Mouse (Mus musculus) heart, embryonic 16.5 days (tissue): Measurements from ENCODE around the gene Sh3pxd2a. TPM values are rescaled to one million over a fixed set of nuclear protein-coding genes. Genes with fewer than 3 reads are reported as not detected.

ENCODE experiments used
- ATAC-seq: fragments of 200-750 bp; cut with Nextera tagmentation; replicated peaks from 2 replicates; pipeline ENCODE4 v1.8.0; 2017; ENCODE audit warnings: moderate number of reproducible peaks; ENCODE audit not compliant: insufficient read depth, low FRiP score; ENCODE audit errors: extremely low read depth
- H3K27ac ChIP-seq: fragments of 300-500 bp; sonication (generic); 2 replicates; pipeline ENCODE4 v1.5.1; 2014; ENCODE audit warnings: mild to moderate bottlenecking, low read length, control low read depth, moderate library complexity
- H3K27me3 ChIP-seq: fragments of 300-500 bp; sonication (generic); 2 replicates; pipeline ENCODE4 v1.6.1; 2014; ENCODE audit warnings: low read length, mixed read lengths; ENCODE audit not compliant: control insufficient read depth, insufficient read depth
- H3K36me3 ChIP-seq: fragments of 300-500 bp; sonication (generic); 2 replicates; pipeline ENCODE4 v1.6.1; 2014; ENCODE audit not compliant: control insufficient read depth, insufficient read depth
- H3K4me1 ChIP-seq: fragments of 300-500 bp; sonication (generic); 2 replicates; pipeline ENCODE4 v1.6.1; 2014; ENCODE audit warnings: low read length, mixed read lengths; ENCODE audit not compliant: control insufficient read depth, insufficient read depth
- H3K4me2 ChIP-seq: fragments of 300-500 bp; sonication (generic); 2 replicates; pipeline ENCODE4 v1.6.1; 2014; ENCODE audit warnings: low read depth, mild to moderate bottlenecking, control low read depth, low read length
- H3K4me3 ChIP-seq: fragments of 300-500 bp; sonication (generic); 2 replicates; pipeline ENCODE4 v1.5.1; 2014; ENCODE audit warnings: mild to moderate bottlenecking, control low read depth, low read length
- H3K9ac ChIP-seq: fragments of 300-500 bp; sonication (generic); 2 replicates; pipeline ENCODE4 v1.6.1; 2014; ENCODE audit warnings: low read length, control low read depth
- H3K9me3 ChIP-seq: fragments of 300-500 bp; sonication (generic); replicated peaks from 2 replicates; pipeline ENCODE4 v1.6.1; 2016; ENCODE audit warnings: low read length; ENCODE audit not compliant: control insufficient read depth
- WGBS: fragments of 180-500 bp; shearing (Covaris S2); extraction: QIAGEN DNeasy Blood & Tissue Kit; methylation state at CpG from one replicate; pipeline ENCODE4 v1.1.7; 2014; 5-methylcytosine and 5-hydroxymethylcytosine counted together
- polyA plus RNA-seq: library from polyadenylated mRNA; unstranded; fragments of >200 nt; fragmentation: Nextera tagmentation; extraction: Ambion mirVana; gene quantifications from 2 replicates; pipeline ENCODE4 v1.2.1, GENCODE M21; 2015

Sh3pxd2a gene
- polyA plus RNA-seq, 1 experiment from 2014 or later: 4.5 TPM

- 42% methylated on average over 15 of the region's 15 CpGs for WGBS
- peak; percentile 2; the same call in 1 of the 2 replicates for ATAC-seq
Observed at GRCm38 (mm10) chr19:47317063-47317938, 146.9 kb downstream of the Sh3pxd2a start.

GRCm38 (mm10) chr19:47316288-47317062, 147.7 kb downstream of the Sh3pxd2a start:
- Histone ChIP-seq H3K4me3 (no peak overlapping the region), H3K27ac (peak overlapping the region; percentile 76), H3K4me1 (peaks cover 82% of the 10 kb centered on the region), H3K9me3 (no peaks in the 10 kb centered on the region), H3K27me3 (no peaks in the 10 kb centered on the region), H3K4me2 (no peak overlapping the region), H3K36me3 (peaks cover 5% of the 10 kb centered on the region; the same call in 1 of the 2 replicates), H3K9ac (peak overlapping the region; percentile 35; the same call in 1 of the 2 replicates)
- WGBS: 64% methylated on average over 19 of the region's 19 CpGs
- no peak for ATAC-seq

More at GRCm38 (mm10) chr19:47317063-47317938, 146.9 kb downstream of the Sh3pxd2a start:
- Histone ChIP-seq H3K9me3 (no peaks in the 10 kb centered on the region), H3K4me1 (peaks cover 84% of the 10 kb centered on the region), H3K4me3 (no peak overlapping the region), H3K36me3 (peaks cover 5% of the 10 kb centered on the region; the same call in 1 of the 2 replicates), H3K9ac (peak overlapping the region; percentile 58), H3K27ac (peak overlapping the region; percentile 76), H3K4me2 (peak overlapping the region; percentile 23; the same call in 1 of the 2 replicates), H3K27me3 (no peaks in the 10 kb centered on the region)

GRCm38 (mm10) chr19:47315917-47316265, 148.3 kb downstream of the Sh3pxd2a start:
- WGBS: 17% methylated on average over 1 of the region's 1 CpGs
- Histone ChIP-seq H3K4me1 (peaks cover 78% of the 10 kb centered on the region), H3K27me3 (no peaks in the 10 kb centered on the region), H3K36me3 (peaks cover 5% of the 10 kb centered on the region; the same call in 1 of the 2 replicates), H3K4me2 (no peak overlapping the region), H3K9ac (peak overlapping the region; percentile 35; the same call in 1 of the 2 replicates), H3K27ac (peak overlapping the region; percentile 61), H3K9me3 (no peaks in the 10 kb centered on the region), H3K4me3 (no peak overlapping the region)
- ATAC-seq: no peak

DNA sequence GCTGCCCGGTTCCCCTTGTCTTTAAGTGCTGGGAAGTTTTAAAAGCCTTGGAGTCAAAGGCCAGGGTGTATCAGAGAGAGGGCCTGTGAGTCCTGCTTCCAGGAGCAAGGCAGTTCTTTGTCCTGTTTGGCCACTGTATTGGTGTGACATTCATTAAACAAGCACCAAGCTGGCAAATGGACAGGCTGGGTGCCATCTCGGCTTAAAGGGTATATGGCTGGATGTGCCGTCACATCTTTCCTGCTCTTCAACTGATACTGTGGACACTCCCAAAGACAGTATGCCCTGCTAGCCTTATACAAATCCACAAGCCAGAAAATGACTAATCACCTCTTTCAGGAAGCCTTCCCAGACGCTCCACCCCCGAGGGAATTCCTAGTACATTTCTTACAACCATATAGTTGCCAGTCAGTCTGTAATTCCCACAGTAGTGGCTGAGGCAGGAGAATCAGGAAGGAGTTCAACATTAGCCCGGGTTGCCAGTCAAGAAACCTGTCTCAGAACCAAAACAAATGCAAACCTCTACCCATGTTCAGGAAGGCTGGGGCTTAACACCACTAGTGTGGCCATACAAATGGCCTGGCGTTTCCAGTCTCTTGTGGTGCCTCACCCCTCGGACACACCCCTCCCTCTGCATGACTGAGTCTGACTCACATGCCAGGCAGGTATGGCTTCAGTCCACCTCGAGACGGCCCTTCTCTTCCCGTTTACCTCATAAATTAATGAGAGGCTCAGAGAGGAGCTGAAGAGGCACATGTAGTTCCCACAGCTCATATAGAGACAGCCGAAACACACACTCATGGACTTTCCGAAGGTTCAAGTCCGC, 148.9 kb downstream of the Sh3pxd2a start:
- H3K4me3 ChIP-seq: peak overlapping the region; percentile 50
- H3K36me3 ChIP-seq: peaks cover 5% of the 10 kb centered on the region; the same call in 1 of the 2 replicates
- peak overlapping the region; percentile 73 for H3K9ac ChIP-seq
- peak overlapping the region; percentile 95 for H3K27ac ChIP-seq
- ATAC-seq: no peak
- no peaks in the 10 kb centered on the region for H3K9me3 ChIP-seq
- 52% methylated on average over 14 of the region's 14 CpGs for WGBS
- peaks cover 72% of the 10 kb centered on the region for H3K4me1 ChIP-seq
- H3K27me3 ChIP-seq: no peaks in the 10 kb centered on the region
- H3K4me2 ChIP-seq: peak overlapping the region; percentile 70

DNA sequence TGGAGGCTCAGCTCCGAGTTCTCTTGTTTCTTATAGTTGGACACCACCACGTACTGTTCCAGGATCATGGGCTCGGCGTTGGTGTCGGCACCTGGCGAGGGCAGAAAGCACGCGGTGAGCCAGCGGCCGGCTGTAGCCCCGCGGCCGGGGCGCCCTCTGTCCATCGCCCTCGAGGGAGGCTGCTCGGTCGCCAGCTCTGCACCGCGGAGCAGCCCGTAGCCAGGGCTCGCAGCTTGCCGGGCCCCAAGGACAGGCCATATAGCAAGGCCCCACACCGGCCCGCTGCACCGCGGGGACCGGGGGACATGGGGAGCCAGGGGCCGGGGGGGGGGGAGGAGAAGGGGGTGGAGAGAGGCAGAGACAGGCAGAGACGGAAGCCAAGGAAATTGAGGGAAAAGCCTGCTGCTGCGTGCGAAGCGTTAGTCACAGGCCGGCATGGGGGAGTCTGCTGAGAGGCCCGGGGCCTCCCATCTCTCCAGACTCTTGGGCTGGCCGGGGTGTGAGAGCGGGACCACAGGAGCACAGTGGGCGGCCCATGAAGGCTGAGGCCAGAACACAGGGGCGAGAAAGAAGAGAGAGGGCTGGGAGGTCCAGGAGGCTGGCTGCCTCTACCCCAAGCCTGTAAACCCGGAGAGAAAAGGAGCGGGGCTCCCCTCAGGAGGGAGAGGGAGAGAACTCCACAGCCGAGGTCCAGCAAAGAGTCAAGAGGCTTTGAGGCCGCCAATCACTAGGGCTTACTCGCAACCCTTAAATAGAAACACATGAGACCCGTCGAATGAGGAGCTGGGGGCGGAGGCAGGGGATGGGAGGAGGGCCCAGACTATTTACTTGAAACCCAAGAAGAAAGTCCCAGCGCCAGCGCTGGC, 149.9 kb downstream of the Sh3pxd2a start:
- H3K9ac ChIP-seq: peak overlapping the region; percentile 83
- ATAC-seq: peak; percentile 76
- WGBS: 5% methylated on average over 49 of the region's 49 CpGs
- H3K4me2 ChIP-seq: peak overlapping the region; percentile 70
- H3K9me3 ChIP-seq: no peaks in the 10 kb centered on the region
- H3K27ac ChIP-seq: peak overlapping the region; percentile 95
- no peaks in the 10 kb centered on the region for H3K27me3 ChIP-seq
- H3K4me1 ChIP-seq: peaks cover 62% of the 10 kb centered on the region
- H3K36me3 ChIP-seq: peaks cover 5% of the 10 kb centered on the region; the same call in 1 of the 2 replicates
- peak overlapping the region; percentile 50 for H3K4me3 ChIP-seq

DNA sequence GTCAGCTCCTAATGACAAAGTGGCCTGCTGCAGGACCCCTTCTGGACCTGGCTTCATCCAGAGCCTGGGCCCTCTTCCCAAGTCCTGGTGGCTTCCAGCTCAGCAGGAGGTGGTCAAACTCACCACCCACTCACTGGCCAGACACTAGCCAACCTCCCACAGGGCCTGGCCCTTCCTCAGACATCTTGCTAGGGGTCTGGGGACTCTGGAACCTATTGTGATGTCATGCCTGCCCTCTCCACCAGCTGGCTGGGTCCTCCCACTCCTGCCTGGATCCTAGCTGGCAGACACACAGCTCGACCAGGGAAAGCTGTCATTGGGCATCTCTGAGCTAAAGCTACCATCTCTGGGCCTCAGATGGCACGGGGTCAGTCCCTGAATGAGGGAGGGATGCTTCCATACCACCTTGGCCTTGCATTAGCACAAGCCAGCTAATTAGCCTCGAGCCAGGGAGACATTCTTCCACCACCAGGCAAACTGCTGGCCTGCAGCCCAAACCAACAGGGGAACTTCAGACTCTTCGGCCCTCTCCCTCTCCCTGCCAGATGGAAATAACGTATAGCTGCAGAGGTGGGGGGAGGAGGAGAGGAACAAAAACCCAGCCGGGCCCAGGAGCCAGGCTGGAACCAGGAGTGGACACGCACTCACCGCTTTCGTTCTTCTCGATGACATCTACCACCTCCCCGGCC, 150.7 kb downstream of the Sh3pxd2a start:
- Histone ChIP-seq H3K4me2 (peak overlapping the region; percentile 70), H3K9ac (peak overlapping the region; percentile 83), H3K9me3 (no peaks in the 10 kb centered on the region), H3K4me1 (peaks cover 56% of the 10 kb centered on the region), H3K36me3 (peaks cover 5% of the 10 kb centered on the region; the same call in 1 of the 2 replicates), H3K27ac (peak overlapping the region; percentile 95), H3K4me3 (peak overlapping the region; percentile 50), H3K27me3 (no peaks in the 10 kb centered on the region)
- ATAC-seq: peak; percentile 37; the same call in 1 of the 2 replicates
- 11% methylated on average over 11 of the region's 11 CpGs for WGBS

- no peaks in the 10 kb centered on the region for H3K27me3 ChIP-seq
- no peaks in the 10 kb centered on the region for H3K9me3 ChIP-seq
- H3K4me3 ChIP-seq: no peak overlapping the region
- peaks cover 9% of the 10 kb centered on the region; the same call in 1 of the 2 replicates for H3K36me3 ChIP-seq
- H3K27ac ChIP-seq: no peak overlapping the region
- H3K4me2 ChIP-seq: no peak overlapping the region
- no peak for ATAC-seq
- no peak overlapping the region for H3K9ac ChIP-seq
- WGBS: 67% methylated on average over 4 of the region's 4 CpGs
- peaks cover 32% of the 10 kb centered on the region for H3K4me1 ChIP-seq
Observed at GRCm38 (mm10) chr19:47311162-47311561, 153.0 kb downstream of the Sh3pxd2a start.
